Mouse (Mus musculus): ENCODE data around the gene Gm20479. TPM values are rescaled to one million over a fixed set of nuclear protein-coding genes. Genes with fewer than 3 reads are reported as not detected.
A peak's percentile ranks its signal among the peaks of the same experiment; 100 is the strongest.

The Gm20479 gene
- polyA plus RNA-seq, 1 experiment: not detected

- Histone ChIP-seq H3K27ac (ENCODE audit: control insufficient read depth, insufficient read depth, low read depth, low read length, poor library complexity) (no peak overlapping the region), H3K4me1 (ENCODE audit: control insufficient read depth, insufficient read depth, low read length) (no peaks in the 10 kb centered on the region), H3K4me3 (replicated peaks; ENCODE audit: control insufficient read depth, low read depth, low read length) (no peak overlapping the region)
- 25% methylated on average over 4 of the region's 4 CpGs for WGBS
- TF ChIP-seq CTCF (IDR thresholded peaks at IDR 0.05; ENCODE audit: control insufficient read depth, insufficient read depth, low read length) (peak; percentile 35; the same call in 1 of the 2 replicates), POLR2A (IDR thresholded peaks at IDR 0.05; ENCODE audit: borderline replicate concordance, control insufficient read depth, low read depth, low read length) (no peak)
Measured at GRCm38 (mm10) chr7:27378431-27378830, 21.2 kb upstream of the Gm20479 start.

DNA sequence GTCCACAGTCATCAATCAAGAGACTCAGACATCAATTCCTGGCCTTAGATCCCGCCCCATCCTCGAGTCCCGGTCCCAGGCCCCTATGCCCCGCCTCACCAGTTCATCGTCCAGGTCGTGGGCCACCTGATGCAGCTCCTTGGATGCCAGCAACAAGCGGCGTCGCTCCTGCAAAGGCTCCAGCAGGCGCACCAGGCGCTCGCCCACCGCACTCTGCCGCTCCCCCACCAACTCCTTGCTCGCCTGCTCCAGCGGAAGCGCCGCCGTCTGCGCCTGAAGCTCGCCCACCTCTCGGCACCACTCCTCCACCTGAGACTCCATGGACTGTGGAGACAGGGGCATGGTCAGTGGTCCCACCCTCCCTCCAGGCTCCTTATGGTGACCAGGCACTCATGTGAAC lies 18.1 kb upstream of the Gm20479 start:
- Histone ChIP-seq H3K4me1 (ENCODE audit: control insufficient read depth, insufficient read depth, low read length) (no peaks in the 10 kb centered on the region), H3K4me3 (replicated peaks; ENCODE audit: control insufficient read depth, low read depth, low read length) (no peak overlapping the region), H3K27ac (ENCODE audit: control insufficient read depth, insufficient read depth, low read depth, low read length, poor library complexity) (no peak overlapping the region)
- TF ChIP-seq POLR2A (IDR thresholded peaks at IDR 0.05; ENCODE audit: borderline replicate concordance, control insufficient read depth, low read depth, low read length) (no peak), CTCF (IDR thresholded peaks at IDR 0.05; ENCODE audit: control insufficient read depth, insufficient read depth, low read length) (no peak)
- WGBS: 4% methylated on average over 22 of the region's 22 CpGs

DNA sequence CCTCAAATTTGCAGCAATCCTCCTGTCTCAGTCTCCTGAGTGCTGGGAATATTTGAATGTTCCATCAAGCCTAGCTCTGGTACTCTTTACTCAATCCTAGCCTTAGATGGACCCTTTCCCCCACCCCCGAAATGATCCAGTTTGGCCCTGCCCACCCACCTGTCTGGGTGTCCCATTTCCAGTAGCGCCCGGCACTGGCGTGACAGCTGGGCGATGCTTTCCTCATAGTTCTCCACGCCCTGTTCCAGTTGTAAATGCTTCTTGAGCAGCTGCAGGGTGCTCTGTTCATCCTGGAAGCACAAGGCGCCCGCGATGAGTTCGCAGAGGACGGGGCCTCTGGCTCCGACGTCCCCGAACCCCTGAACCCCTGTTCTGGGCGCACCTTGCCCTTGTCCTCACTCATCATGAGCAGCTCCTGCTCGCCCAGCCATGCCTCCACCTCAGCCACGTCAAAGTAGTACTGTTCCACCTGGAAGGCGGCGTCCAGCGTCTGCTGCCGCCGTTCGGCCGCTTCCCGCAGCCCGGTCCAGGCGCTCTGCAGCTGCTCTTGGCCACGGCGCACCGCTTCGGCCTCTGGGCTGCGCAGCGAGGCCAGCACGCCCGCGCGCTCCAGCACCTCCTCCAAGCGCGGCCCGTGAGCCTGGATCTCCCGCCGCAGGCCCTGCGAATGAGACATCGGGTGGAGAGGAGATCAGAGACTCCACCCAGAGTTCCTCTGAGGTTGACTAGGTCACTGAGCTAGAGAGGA lies 14.7 kb upstream of the Gm20479 start:
- Histone ChIP-seq H3K27ac (ENCODE audit: control insufficient read depth, insufficient read depth, low read depth, low read length, poor library complexity) (no peak overlapping the region), H3K4me3 (replicated peaks; ENCODE audit: control insufficient read depth, low read depth, low read length) (no peak overlapping the region), H3K4me1 (ENCODE audit: control insufficient read depth, insufficient read depth, low read length) (no peaks in the 10 kb centered on the region)
- 10% methylated on average over 44 of the region's 44 CpGs for WGBS
- no peak for TF ChIP-seq CTCF (IDR thresholded peaks at IDR 0.05; ENCODE audit: control insufficient read depth, insufficient read depth, low read length)
- TF ChIP-seq POLR2A (IDR thresholded peaks at IDR 0.05; ENCODE audit: borderline replicate concordance, control insufficient read depth, low read depth, low read length): no peak

DNA sequence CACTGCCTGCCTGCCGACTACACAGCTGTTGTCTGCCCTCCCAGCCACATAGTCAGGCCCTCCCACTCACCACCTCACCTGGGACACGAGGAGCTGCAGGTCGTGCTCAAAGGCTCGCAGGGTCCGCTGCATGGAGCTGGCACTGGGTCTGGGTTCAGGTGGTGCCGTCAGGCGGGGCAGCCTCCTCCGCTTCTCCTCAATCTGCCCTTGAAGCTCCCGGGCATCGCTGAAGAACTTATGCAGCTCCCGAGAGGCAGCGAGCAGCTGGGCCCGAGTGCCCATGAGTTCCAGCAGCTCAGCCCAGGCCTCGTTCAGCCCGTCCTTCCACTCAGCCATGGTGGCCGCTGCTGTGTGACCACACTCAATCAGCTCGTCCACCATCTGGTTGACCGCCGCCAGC lies 11.9 kb upstream of the Gm20479 start:
- 86% methylated on average over 19 of the region's 19 CpGs for WGBS

DNA sequence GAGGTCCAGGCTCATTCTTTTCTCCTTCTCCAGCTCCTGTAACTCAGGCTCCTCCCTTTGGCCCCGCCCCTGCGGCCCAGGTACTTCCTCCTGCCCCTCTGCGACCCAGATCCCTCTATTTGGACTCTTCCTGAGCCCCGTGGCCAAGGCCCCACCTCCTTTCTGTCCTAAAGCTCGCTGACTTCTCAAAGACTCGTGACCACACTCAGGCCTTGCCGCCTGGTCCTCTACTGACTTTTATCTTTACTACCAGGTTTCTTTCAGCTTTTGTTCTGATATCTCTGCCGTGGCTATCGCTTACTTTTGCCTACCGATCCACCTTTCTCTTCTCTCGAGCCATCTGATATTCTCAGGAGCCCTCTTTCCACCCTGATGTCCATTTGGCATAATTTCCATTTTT lies 10.8 kb upstream of the Gm20479 start:
- Histone ChIP-seq H3K4me3 (replicated peaks; ENCODE audit: control insufficient read depth, low read depth, low read length) (no peak overlapping the region), H3K27ac (ENCODE audit: control insufficient read depth, insufficient read depth, low read depth, low read length, poor library complexity) (no peak overlapping the region), H3K4me1 (ENCODE audit: control insufficient read depth, insufficient read depth, low read length) (no peaks in the 10 kb centered on the region)
- WGBS: 12% methylated on average over 11 of the region's 11 CpGs
- TF ChIP-seq POLR2A (IDR thresholded peaks at IDR 0.05; ENCODE audit: borderline replicate concordance, control insufficient read depth, low read depth, low read length): no peak
- no peak for TF ChIP-seq CTCF (IDR thresholded peaks at IDR 0.05; ENCODE audit: control insufficient read depth, insufficient read depth, low read length)

More for the DNA sequence above, 11.9 kb upstream of the Gm20479 start:
- no peak overlapping the region for H3K27ac ChIP-seq (ENCODE audit: control insufficient read depth, insufficient read depth, low read depth, low read length, poor library complexity)
- H3K4me3 ChIP-seq (replicated peaks; ENCODE audit: control insufficient read depth, low read depth, low read length): no peak overlapping the region
- H3K4me1 ChIP-seq (ENCODE audit: control insufficient read depth, insufficient read depth, low read length): no peaks in the 10 kb centered on the region
- TF ChIP-seq POLR2A (IDR thresholded peaks at IDR 0.05; ENCODE audit: borderline replicate concordance, control insufficient read depth, low read depth, low read length): 0 out of 2 replicates have a peak, but pooled peaks have one; percentile 11
- TF ChIP-seq CTCF (IDR thresholded peaks at IDR 0.05; ENCODE audit: control insufficient read depth, insufficient read depth, low read length): no peak

GRCm38 (mm10) chr7:27366082-27366844 lies 9.0 kb upstream of the Gm20479 start:
- 52% methylated on average over 21 of the region's 21 CpGs for WGBS
- TF ChIP-seq CTCF (IDR thresholded peaks at IDR 0.05; ENCODE audit: control insufficient read depth, insufficient read depth, low read length): no peak
- TF ChIP-seq POLR2A (IDR thresholded peaks at IDR 0.05; ENCODE audit: borderline replicate concordance, control insufficient read depth, low read depth, low read length): no peak
- Histone ChIP-seq H3K4me1 (ENCODE audit: control insufficient read depth, insufficient read depth, low read length) (no peaks in the 10 kb centered on the region; the same call in 1 of the 2 replicates), H3K27ac (ENCODE audit: control insufficient read depth, insufficient read depth, low read depth, low read length, poor library complexity) (no peak overlapping the region), H3K4me3 (replicated peaks; ENCODE audit: control insufficient read depth, low read depth, low read length) (no peak overlapping the region)

GRCm38 (mm10) chr7:27364379-27364778 lies 7.2 kb upstream of the Gm20479 start:
- Histone ChIP-seq H3K4me3 (replicated peaks; ENCODE audit: control insufficient read depth, low read depth, low read length) (no peak overlapping the region), H3K4me1 (ENCODE audit: control insufficient read depth, insufficient read depth, low read length) (no peaks in the 10 kb centered on the region; the same call in 1 of the 2 replicates), H3K27ac (ENCODE audit: control insufficient read depth, insufficient read depth, low read depth, low read length, poor library complexity) (no peak overlapping the region)
- 6% methylated on average over 29 of the region's 29 CpGs for WGBS
- TF ChIP-seq POLR2A (IDR thresholded peaks at IDR 0.05; ENCODE audit: borderline replicate concordance, control insufficient read depth, low read depth, low read length) (no peak), CTCF (IDR thresholded peaks at IDR 0.05; ENCODE audit: control insufficient read depth, insufficient read depth, low read length) (no peak)

- H3K4me1 ChIP-seq (ENCODE audit: control insufficient read depth, insufficient read depth, low read length): no peaks in the 10 kb centered on the region; the same call in 1 of the 2 replicates
- peak overlapping the region; percentile 1 for H3K4me3 ChIP-seq (replicated peaks; ENCODE audit: control insufficient read depth, low read depth, low read length)
- WGBS: under 1% methylated on average over 52 of the region's 52 CpGs
- no peak for TF ChIP-seq CTCF (IDR thresholded peaks at IDR 0.05; ENCODE audit: control insufficient read depth, insufficient read depth, low read length)
- peak; percentile 35; the same call in 1 of the 2 replicates for TF ChIP-seq POLR2A (IDR thresholded peaks at IDR 0.05; ENCODE audit: borderline replicate concordance, control insufficient read depth, low read depth, low read length)
- H3K27ac ChIP-seq (ENCODE audit: control insufficient read depth, insufficient read depth, low read depth, low read length, poor library complexity): no peak overlapping the region
Measured at GRCm38 (mm10) chr7:27361283-27361946, 4.2 kb upstream of the Gm20479 start.
